Mouse (Mus musculus) brown adipose tissue, adult 24 weeks (tissue): ENCODE data around the gene Thg1l. TPM values are rescaled to one million over a fixed set of nuclear protein-coding genes. Genes with fewer than 3 reads are reported as not detected.

Experiments
- H3K27ac ChIP-seq: fragments of 200-500 bp; replicated peaks from 2 replicates; pipeline ENCODE4 v1.5.1; 2012; ENCODE audit warnings: low read depth, mild to moderate bottlenecking, low read length
- H3K4me1 ChIP-seq: fragments of 200-500 bp; 2 replicates; pipeline ENCODE4 v1.6.1; 2012; ENCODE audit warnings: low read length, mixed read lengths; ENCODE audit not compliant: control insufficient read depth, insufficient read depth, insufficient read length
- H3K4me3 ChIP-seq: fragments of 200-500 bp; 2 replicates; pipeline ENCODE4 v1.5.1; 2012; ENCODE audit warnings: low read depth, mild to moderate bottlenecking, low read length, moderate library complexity; ENCODE audit not compliant: insufficient read depth
- polyA plus RNA-seq: library from polyadenylated mRNA; stranded (reverse); fragments of >200 nt; gene quantifications from 2 replicates; pipeline ENCODE4 v1.2.4, GENCODE M21; 2012; ENCODE audit not compliant: missing spikeins, insufficient read depth, insufficient read length

Thg1l gene
- polyA plus RNA-seq: 10.9 and 18.7 TPM in 2 replicates

- peak within 1 kb of the TSS; percentile 99 for H3K4me3 ChIP-seq
- no peaks in the 10 kb centered on the region for H3K4me1 ChIP-seq
- H3K27ac ChIP-seq: peak within 1 kb of the TSS; percentile 98
Measured at GRCm38 (mm10) chr11:45955127-45955627, at the start of gene Thg1l. TSS of gene Thg1l (minus strand) at chr11:45955494.

GRCm38 (mm10) chr11:45992087-45992486 is 36.8 kb upstream of the Thg1l start:
- H3K4me3 ChIP-seq: no peak overlapping the region
- H3K4me1 ChIP-seq: no peaks in the 10 kb centered on the region
- H3K27ac ChIP-seq: no peak overlapping the region

DNA sequence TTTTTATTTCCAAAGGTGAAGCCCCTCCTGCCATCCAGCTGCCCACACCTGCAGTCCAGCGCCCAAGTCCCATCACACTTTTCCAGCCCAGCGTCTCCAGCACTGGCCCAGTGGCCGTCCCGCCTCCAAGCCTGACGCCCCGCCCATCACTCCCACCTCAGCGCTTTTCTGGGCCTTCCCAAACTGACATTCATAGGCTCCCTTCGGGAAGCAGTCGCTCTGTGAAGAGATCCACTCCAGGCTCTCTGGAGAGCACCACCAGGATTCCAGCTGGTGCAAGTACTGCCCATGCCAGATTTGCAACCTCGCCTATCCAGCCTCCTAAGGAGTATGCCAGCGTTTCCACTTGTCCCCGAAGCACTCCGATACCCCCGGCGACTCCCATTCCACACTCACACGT is 36.3 kb upstream of the Thg1l start:
- no peak overlapping the region for H3K4me3 ChIP-seq
- no peaks in the 10 kb centered on the region for H3K4me1 ChIP-seq
- H3K27ac ChIP-seq: no peak overlapping the region

DNA sequence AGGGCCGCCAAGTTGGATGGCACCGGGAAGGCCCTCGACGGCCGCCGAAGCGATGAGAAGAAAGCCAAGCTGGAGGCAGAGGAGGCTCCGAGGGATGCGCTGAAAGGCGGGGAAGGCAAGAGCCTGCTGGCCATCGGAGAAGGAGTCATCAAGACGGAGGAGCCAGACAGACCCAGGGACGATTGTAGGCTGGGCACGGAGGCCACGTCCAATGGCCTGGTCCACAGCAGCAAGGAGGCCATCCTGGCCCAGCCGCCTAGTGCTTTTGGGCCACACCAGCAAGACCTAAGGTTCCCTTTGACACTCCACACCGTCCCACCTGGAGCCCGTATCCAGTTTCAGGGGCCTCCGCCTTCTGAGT is 25.6 kb upstream of the Thg1l start:
- Histone ChIP-seq H3K4me1 (no peaks in the 10 kb centered on the region), H3K27ac (no peak overlapping the region), H3K4me3 (peak overlapping the region; percentile 71)

- Histone ChIP-seq H3K4me3 (peak within 1 kb of the TSS; percentile 71), H3K4me1 (no peaks in the 10 kb centered on the region), H3K27ac (no peak within 1 kb of the TSS)
Measured at GRCm38 (mm10) chr11:45979946-45980892, 24.9 kb upstream of the Thg1l start, which contains the start of gene Sox30. TSS of gene Sox30 (plus strand) at chr11:45980310.

DNA sequence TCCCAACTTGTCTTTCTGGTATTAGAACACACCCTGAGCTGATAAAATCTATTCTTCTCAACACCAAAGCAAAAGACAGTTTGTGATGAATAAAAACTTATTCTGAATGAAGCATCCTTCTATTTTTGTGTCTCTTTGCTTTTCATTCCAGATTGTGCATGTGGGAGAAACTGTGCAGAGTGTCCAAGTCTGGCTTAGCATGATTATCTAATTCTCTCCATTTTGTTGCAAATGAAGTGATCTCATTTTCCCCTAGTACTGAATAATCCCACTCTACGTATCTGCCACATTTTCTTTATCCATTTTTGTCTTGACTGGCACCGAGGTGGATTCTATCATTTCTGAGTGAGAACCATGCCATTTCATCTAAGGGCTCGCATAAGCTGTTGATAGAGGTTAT is 20.8 kb upstream of the Thg1l start:
- H3K4me1 ChIP-seq: no peaks in the 10 kb centered on the region
- H3K4me3 ChIP-seq: no peak overlapping the region
- H3K27ac ChIP-seq: no peak overlapping the region

DNA sequence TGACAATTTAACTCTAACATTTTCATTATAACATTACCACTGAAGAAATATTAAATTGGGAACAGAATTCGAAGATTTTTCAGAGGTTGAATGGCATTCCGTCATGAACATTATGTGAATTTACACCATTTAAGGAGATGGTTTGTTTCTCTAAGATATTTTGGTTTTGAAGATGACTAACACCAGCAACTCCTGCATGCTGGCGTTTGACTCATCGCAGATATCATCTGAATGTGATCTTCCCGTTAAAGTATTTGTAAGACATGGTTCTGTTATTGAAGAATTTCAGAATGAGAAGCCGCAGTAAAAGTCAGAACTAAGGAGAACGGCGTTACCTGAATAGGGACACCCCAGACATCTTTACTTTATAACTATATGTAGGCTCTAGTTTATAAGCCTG is 19.2 kb upstream of the Thg1l start:
- Histone ChIP-seq H3K4me3 (no peak overlapping the region), H3K4me1 (no peaks in the 10 kb centered on the region), H3K27ac (no peak overlapping the region)

DNA sequence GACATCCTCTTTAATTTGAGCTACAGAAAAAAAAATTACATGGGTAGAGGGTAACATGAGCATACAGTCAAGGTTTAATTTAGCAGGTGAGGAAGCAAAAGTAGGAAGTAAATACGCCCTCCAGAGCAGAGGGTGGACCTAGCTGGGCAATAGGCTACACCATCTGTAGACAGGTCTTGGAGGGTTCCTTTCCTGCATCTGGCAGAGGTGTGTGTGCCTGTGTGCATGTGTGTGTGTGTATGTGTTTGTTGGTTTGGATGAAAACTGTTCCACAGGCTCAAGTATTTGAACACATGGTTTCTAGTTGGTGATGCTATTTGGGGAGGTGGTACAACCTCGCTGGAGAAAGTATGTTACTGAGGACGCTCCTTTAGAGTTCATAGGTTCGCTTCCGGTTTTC is 18.3 kb upstream of the Thg1l start:
- Histone ChIP-seq H3K27ac (no peak overlapping the region), H3K4me3 (no peak overlapping the region), H3K4me1 (no peaks in the 10 kb centered on the region)

GRCm38 (mm10) chr11:45968466-45968865 is 13.2 kb upstream of the Thg1l start:
- Histone ChIP-seq H3K27ac (no peak overlapping the region), H3K4me3 (no peak overlapping the region), H3K4me1 (no peaks in the 10 kb centered on the region)

- Histone ChIP-seq H3K4me3 (no peak overlapping the region), H3K4me1 (no peaks in the 10 kb centered on the region), H3K27ac (no peak overlapping the region)
Measured at GRCm38 (mm10) chr11:45966896-45967295, 11.6 kb upstream of the Thg1l start.

- Histone ChIP-seq H3K4me1 (no peaks in the 10 kb centered on the region), H3K27ac (no peak overlapping the region), H3K4me3 (no peak overlapping the region)
Measured at GRCm38 (mm10) chr11:45960003-45960402, 4.7 kb upstream of the Thg1l start.

GRCm38 (mm10) chr11:45959598-45959997 is 4.3 kb upstream of the Thg1l start:
- H3K27ac ChIP-seq: no peak overlapping the region
- no peak overlapping the region for H3K4me3 ChIP-seq
- H3K4me1 ChIP-seq: no peaks in the 10 kb centered on the region

- Histone ChIP-seq H3K4me3 (no peak overlapping the region), H3K4me1 (peaks cover 3% of the 10 kb centered on the region; the same call in 1 of the 2 replicates)
Measured at GRCm38 (mm10) chr11:45947491-45947890, 7.8 kb downstream of the Thg1l start.

DNA sequence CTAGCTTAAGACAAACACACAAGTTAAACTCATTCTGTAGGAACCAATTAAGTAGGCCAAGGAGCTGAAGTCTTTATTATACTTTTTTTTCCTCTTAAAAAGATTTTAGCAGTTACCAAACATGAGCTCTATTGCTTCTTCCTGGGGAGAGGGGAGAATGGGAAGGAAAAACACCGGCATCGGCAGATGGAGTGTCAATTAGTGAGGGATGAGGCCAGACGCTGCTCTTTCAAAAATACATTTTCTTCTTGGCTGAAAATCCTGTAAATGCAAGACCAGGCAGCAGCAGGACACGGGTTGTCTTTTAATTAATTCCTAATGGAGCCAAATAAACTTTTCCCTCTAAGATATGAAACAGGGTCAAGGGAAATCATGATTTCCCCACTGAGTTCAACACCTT is 8.5 kb downstream of the Thg1l start:
- H3K4me3 ChIP-seq: no peak overlapping the region
- H3K27ac ChIP-seq: no peak overlapping the region
- peaks cover 3% of the 10 kb centered on the region; the same call in 1 of the 2 replicates for H3K4me1 ChIP-seq

More at GRCm38 (mm10) chr11:45947491-45947890, 7.8 kb downstream of the Thg1l start:
- no peak overlapping the region for H3K27ac ChIP-seq

- peaks cover 3% of the 10 kb centered on the region; the same call in 1 of the 2 replicates for H3K4me1 ChIP-seq
- H3K4me3 ChIP-seq: peak within 1 kb of the TSS; percentile 94
- H3K27ac ChIP-seq: peak within 1 kb of the TSS; percentile 50; the same call in 1 of the 2 replicates
Measured at GRCm38 (mm10) chr11:45944643-45945156, 10.6 kb downstream of the Thg1l start, which contains the start of gene Lsm11. TSS of gene Lsm11 (minus strand) at chr11:45944935.
